17 mouse cellular contexts compared by ENCODE assay signal in genomic region chr5:36353679-36354078, GRCm38 (mm10). TPM values are rescaled to one million over a fixed set of nuclear protein-coding genes. Genes with fewer than 3 reads are reported as not detected.
DNase-seq lines count a peak whose midpoint lies in the region; ATAC-seq and TF ChIP-seq lines count a peak whose summit lies in the region.
"Had no signal": no experiment of that assay in that cellular context is flagged by ENCODE, and none has a peak within 500 bp of the region (broad histone marks: within the 10 kb centered on the region; RNA-seq: fewer than 3 reads in every experiment).

No protein-coding gene starts in this region.

- no peak overlapping the region for H3K4me3 ChIP-seq in intestine, embryonic 14.5 days (ENCODE audit: low read depth, low read length)
- H3K4me3 ChIP-seq in intestine, postnatal 0 days (ENCODE audit: low read depth, low read length): no peak overlapping the region
- H3K4me3 ChIP-seq in intestine, embryonic 16.5 days (ENCODE audit: low read length): no peak overlapping the region
- H3K4me3 ChIP-seq in midbrain, embryonic 15.5 days: no peak overlapping the region
- H3K4me3 ChIP-seq: embryonic facial prominence, embryonic 15.5 days; forebrain, embryonic 10.5 days; midbrain, embryonic 12.5 days; myocyte; neural tube, embryonic 15.5 days had no signal

- H3K27ac ChIP-seq in intestine, embryonic 14.5 days (ENCODE audit: low read depth): peak overlapping the region; percentile 40; the same call in 1 of the 2 replicates
- H3K27ac ChIP-seq in intestine, postnatal 0 days (ENCODE audit: low read depth, low read length): no peak overlapping the region
- H3K27ac ChIP-seq in intestine, embryonic 16.5 days (ENCODE audit: low read length): peak overlapping the region; percentile 44
- H3K27ac ChIP-seq in midbrain, embryonic 15.5 days: no peak overlapping the region
- H3K27ac ChIP-seq: embryonic facial prominence, embryonic 15.5 days; forebrain, embryonic 10.5 days; hindbrain, postnatal 0 days; midbrain, embryonic 12.5 days; neural tube, embryonic 15.5 days had no signal

- H3K36me3 ChIP-seq in intestine, embryonic 14.5 days (ENCODE audit: control insufficient read depth, insufficient read depth, low read length): no peaks in the 10 kb centered on the region
- no peaks in the 10 kb centered on the region for H3K36me3 ChIP-seq in intestine, postnatal 0 days (ENCODE audit: control insufficient read depth, insufficient read depth)
- H3K36me3 ChIP-seq in intestine, embryonic 16.5 days (ENCODE audit: control insufficient read depth, insufficient read depth, low read length): no peaks in the 10 kb centered on the region
- H3K36me3 ChIP-seq in midbrain, embryonic 15.5 days (replicated peaks): no peaks in the 10 kb centered on the region
- H3K36me3 ChIP-seq: embryonic facial prominence, embryonic 15.5 days; forebrain, embryonic 10.5 days; midbrain, embryonic 12.5 days; neural tube, embryonic 15.5 days had no signal

- no peak overlapping the region for H3K4me2 ChIP-seq in intestine, embryonic 14.5 days (ENCODE audit: low read length)
- no peak overlapping the region for H3K4me2 ChIP-seq in intestine, postnatal 0 days (replicated peaks; ENCODE audit: low read depth)
- no peak overlapping the region for H3K4me2 ChIP-seq in intestine, embryonic 16.5 days (ENCODE audit: low read depth, low read length)
- H3K4me2 ChIP-seq in midbrain, embryonic 15.5 days: no peak overlapping the region
- H3K4me2 ChIP-seq: embryonic facial prominence, embryonic 15.5 days; midbrain, embryonic 12.5 days; neural tube, embryonic 15.5 days had no signal

- H3K9ac ChIP-seq in intestine, embryonic 14.5 days (ENCODE audit: low read length): no peak overlapping the region
- no peak overlapping the region for H3K9ac ChIP-seq in intestine, postnatal 0 days (ENCODE audit: low read depth, low read length)
- H3K9ac ChIP-seq in intestine, embryonic 16.5 days (ENCODE audit: low read depth, low read length): no peak overlapping the region
- no peak overlapping the region for H3K9ac ChIP-seq in midbrain, embryonic 15.5 days
- H3K9ac ChIP-seq: embryonic facial prominence, embryonic 15.5 days; midbrain, embryonic 12.5 days; neural tube, embryonic 15.5 days had no signal

- no peak for TF ChIP-seq CTCF in intestine, postnatal 0 days (IDR thresholded peaks at IDR 0.05; ENCODE audit: low read depth)

- DNase-seq in intestine, embryonic 14.5 days (ENCODE audit: low spot score): no peak
- peak; percentile 59 for DNase-seq in lung, postnatal 14 days
- DNase-seq in urinary bladder, postnatal 36 days (ENCODE audit: low spot score in 2 of 2): peak; percentile 37 to 56
- DNase-seq in Muller cell, postnatal 12 days (ENCODE audit: inconsistent ontology term): no peak
- DNase-seq: cerebellum, postnatal 10 days; heart, adult 11 months; kidney, adult 9 months; left cerebral cortex, postnatal 4 days had no signal

- H3K9me3 ChIP-seq in intestine, embryonic 14.5 days (ENCODE audit: control insufficient read depth, low read length): no peaks in the 10 kb centered on the region
- no peaks in the 10 kb centered on the region for H3K9me3 ChIP-seq in intestine, postnatal 0 days (ENCODE audit: control insufficient read depth)
- no peaks in the 10 kb centered on the region for H3K9me3 ChIP-seq in intestine, embryonic 16.5 days (ENCODE audit: control insufficient read depth, low read length)
- H3K9me3 ChIP-seq in midbrain, embryonic 15.5 days: no peaks in the 10 kb centered on the region
- H3K9me3 ChIP-seq: embryonic facial prominence, embryonic 15.5 days; forebrain, embryonic 10.5 days; midbrain, embryonic 12.5 days; neural tube, embryonic 15.5 days had no signal

- H3K27me3 ChIP-seq in intestine, embryonic 14.5 days (replicated peaks; ENCODE audit: control insufficient read depth, insufficient read depth, low read length): no peaks in the 10 kb centered on the region
- H3K27me3 ChIP-seq in intestine, postnatal 0 days (replicated peaks; ENCODE audit: control insufficient read depth, insufficient read depth, low read length): no peaks in the 10 kb centered on the region
- no peaks in the 10 kb centered on the region for H3K27me3 ChIP-seq in intestine, embryonic 16.5 days (replicated peaks; ENCODE audit: control insufficient read depth, insufficient read depth, low read length)
- H3K27me3 ChIP-seq in midbrain, embryonic 15.5 days (replicated peaks): no peaks in the 10 kb centered on the region
- H3K27me3 ChIP-seq: embryonic facial prominence, embryonic 15.5 days; midbrain, embryonic 12.5 days; neural tube, embryonic 15.5 days had no signal

- 70% methylated on average over 6 of the region's 6 CpGs for WGBS in intestine, embryonic 14.5 days
- WGBS in intestine, postnatal 0 days: 58% methylated on average over 6 of the region's 6 CpGs
- 60% methylated on average over 6 of the region's 6 CpGs for WGBS in intestine, embryonic 16.5 days
- WGBS in midbrain, embryonic 15.5 days: 89% methylated on average over 6 of the region's 6 CpGs

- H3K4me1 ChIP-seq in intestine, embryonic 14.5 days (replicated peaks; ENCODE audit: control insufficient read depth, insufficient read depth, low read length): peaks cover 18% of the 10 kb centered on the region
- peaks cover 8% of the 10 kb centered on the region; the same call in 1 of the 2 replicates for H3K4me1 ChIP-seq in intestine, postnatal 0 days (replicated peaks; ENCODE audit: control insufficient read depth, insufficient read depth, low read length)
- H3K4me1 ChIP-seq in intestine, embryonic 16.5 days (ENCODE audit: control insufficient read depth, insufficient read depth, low read length): peaks cover 19% of the 10 kb centered on the region
- peaks cover 8% of the 10 kb centered on the region for H3K4me1 ChIP-seq in midbrain, embryonic 15.5 days
- H3K4me1 ChIP-seq: forebrain, embryonic 10.5 days had no signal

- no peak for ATAC-seq in intestine, embryonic 14.5 days (replicated peaks; ENCODE audit: low FRiP score, low TSS enrichment, low read depth)
- no peak for ATAC-seq in intestine, postnatal 0 days
- peak; percentile 23; the same call in 1 of the 2 replicates for ATAC-seq in intestine, embryonic 16.5 days
- ATAC-seq in midbrain, embryonic 15.5 days (replicated peaks): no peak
- ATAC-seq: hindbrain, postnatal 0 days had no signal

RNA-seq across cellular contexts. Expression of gene Sorcs2, which starts 44.3 kb away (rescaled TPM):
- polyA plus RNA-seq in intestine, embryonic 14.5 days (2014; fragmentation: Nextera tagmentation; extraction: Ambion mirVana): 12.8 and 14.4 TPM in 2 replicates
- 3.5 and 3.7 TPM in 2 replicates for polyA plus RNA-seq in intestine, postnatal 0 days (2015; fragmentation: Nextera tagmentation; extraction: Ambion mirVana)
- polyA plus RNA-seq in intestine, embryonic 16.5 days (2015; fragmentation: Nextera tagmentation; extraction: Ambion mirVana): 8.3 and 8.8 TPM in 2 replicates
- polyA plus RNA-seq in midbrain, embryonic 15.5 days (2015; fragmentation: Nextera tagmentation; extraction: Ambion mirVana): 21.9 and 22.0 TPM in 2 replicates

Comparison
In these comparisons a context has a peak if more than half of its experiments do, and no peak if none do; other contexts are left out.
1. H3K27ac ChIP-seq: peak in intestine, embryonic 14.5 days (single experiment) and intestine, embryonic 16.5 days (single experiment); none in intestine, postnatal 0 days (single experiment) and midbrain, embryonic 15.5 days (single experiment).
2. DNase-seq: peak in lung, postnatal 14 days (single experiment) and urinary bladder, postnatal 36 days (2 of 2); none in intestine, embryonic 14.5 days (single experiment) and Muller cell, postnatal 12 days (single experiment).